Mouse (Mus musculus): ENCODE data around the gene Snx25. TPM values are rescaled to one million over a fixed set of nuclear protein-coding genes. Genes with fewer than 3 reads are reported as not detected.
"Not testable (repeated sequence)": the region's sequence is repeated elsewhere in the genome, so short reads cannot be mapped to it uniquely, and the experiment has no call there.

Gene Snx25
- polyA plus RNA-seq, 1 experiment = 10.8 TPM

DNA sequence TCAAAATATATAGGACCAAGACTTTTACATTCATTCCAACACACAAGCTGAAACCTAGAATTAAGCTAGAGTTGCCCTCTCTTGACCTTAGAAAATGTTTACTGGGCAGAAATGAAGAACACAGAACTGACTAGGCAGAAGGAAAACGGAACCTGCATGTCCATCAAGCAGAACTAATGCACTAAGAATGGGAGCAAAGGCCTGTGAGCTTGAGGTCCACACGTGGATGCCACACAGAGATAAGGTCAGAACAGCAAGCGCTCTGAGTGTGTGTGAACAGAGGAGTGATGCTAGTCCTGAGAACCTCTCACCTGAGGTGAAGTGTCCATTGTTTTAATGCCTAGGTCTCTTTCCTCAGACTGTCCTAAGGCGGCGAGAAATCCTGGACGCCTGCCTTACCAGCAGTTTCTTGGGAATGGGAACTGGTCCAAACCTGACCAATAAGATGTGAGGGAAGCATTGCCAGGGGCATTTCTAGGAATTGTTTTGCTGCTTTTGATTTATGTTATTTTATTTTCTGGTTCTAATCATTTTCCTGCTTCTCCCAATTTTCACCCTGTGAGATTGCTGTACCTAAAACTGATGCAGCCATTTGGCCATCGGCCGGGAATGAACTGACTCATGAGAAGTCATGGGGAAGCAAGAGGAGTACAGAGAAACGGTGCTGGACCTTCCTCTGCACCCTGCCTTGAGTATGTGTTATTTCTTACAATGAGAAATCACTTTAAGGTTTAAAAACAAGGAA, 11.4 kb downstream of the Snx25 start:
- H3K4me1 ChIP-seq (ENCODE audit: control insufficient read depth, insufficient read depth, low read length) = peaks cover 46% of the 10 kb centered on the region
- H3K27ac ChIP-seq (ENCODE audit: insufficient read depth, low read depth, low read length) = no peak overlapping the region; the same call in 1 of the 2 replicates
- H3K4me3 ChIP-seq (ENCODE audit: insufficient read depth, low read length) = no peak overlapping the region
- no peak for TF ChIP-seq POLR2A (IDR thresholded peaks at IDR 0.05; ENCODE audit: borderline replicate concordance, low read depth, low read length)
- TF ChIP-seq CTCF (IDR thresholded peaks at IDR 0.05; ENCODE audit: low read depth, low read length) = no peak

DNA sequence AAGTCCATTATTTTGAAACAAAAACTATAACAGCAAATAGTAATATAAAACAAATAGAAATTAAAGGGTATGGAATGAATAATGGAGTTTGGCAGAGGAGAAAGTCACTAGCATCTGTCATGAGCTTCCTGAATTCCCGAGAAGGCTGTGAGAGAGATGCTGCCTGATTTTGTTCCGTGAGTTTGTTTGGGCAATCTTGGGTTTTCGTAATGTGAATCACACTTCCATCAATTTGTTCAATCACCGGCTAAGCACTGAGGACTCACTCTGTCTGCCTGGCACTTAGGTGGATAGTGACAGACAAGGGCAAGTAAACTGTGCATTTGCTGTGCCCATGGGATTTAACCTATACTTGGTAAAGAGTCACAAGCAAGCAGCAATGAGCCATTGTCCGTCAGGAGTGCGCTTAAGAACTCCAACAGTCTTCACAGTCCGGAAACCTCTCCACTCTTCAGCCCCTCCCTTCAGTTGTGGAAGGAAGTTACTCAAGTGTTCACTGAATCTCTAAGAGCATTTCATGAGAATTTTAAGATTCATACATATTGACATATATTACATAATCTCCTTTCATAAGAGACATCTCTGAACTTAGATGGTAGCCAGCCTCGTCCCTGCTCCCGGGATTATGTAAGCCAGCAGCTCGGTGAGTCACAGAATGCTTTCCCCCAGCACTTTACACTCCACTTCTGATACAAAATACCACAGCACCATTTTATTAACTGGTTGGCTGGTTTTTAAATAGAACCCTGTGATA, 13.9 kb downstream of the Snx25 start:
- no peak overlapping the region for H3K27ac ChIP-seq (ENCODE audit: insufficient read depth, low read depth, low read length)
- no peak for TF ChIP-seq CTCF (IDR thresholded peaks at IDR 0.05; ENCODE audit: low read depth, low read length)
- TF ChIP-seq POLR2A (IDR thresholded peaks at IDR 0.05; ENCODE audit: borderline replicate concordance, low read depth, low read length) = no peak
- peaks cover 31% of the 10 kb centered on the region for H3K4me1 ChIP-seq (ENCODE audit: control insufficient read depth, insufficient read depth, low read length)
- peak overlapping the region; percentile 16 for H3K4me3 ChIP-seq (ENCODE audit: insufficient read depth, low read length)

DNA sequence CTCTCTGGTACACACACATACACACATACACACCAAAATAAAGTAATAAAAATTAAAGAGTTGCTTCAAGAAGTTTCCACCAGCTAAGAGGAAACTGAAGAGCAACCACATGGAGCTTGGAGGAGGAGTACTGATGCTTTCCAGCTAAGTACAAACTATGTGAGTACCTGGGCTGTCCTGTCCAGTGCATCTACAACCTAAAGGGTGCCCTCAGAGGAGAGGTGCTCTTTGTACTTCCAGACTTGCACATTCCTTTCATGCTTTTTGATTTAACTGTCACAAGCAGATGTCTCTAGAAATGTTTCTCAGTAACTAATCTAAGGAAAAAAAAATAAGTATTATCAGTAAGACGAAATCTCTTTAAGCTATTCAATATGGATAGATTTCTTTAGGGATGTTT, 14.6 kb downstream of the Snx25 start:
- TF ChIP-seq POLR2A (IDR thresholded peaks at IDR 0.05; ENCODE audit: borderline replicate concordance, low read depth, low read length) (no peak), CTCF (IDR thresholded peaks at IDR 0.05; ENCODE audit: low read depth, low read length) (no peak)
- H3K4me3 ChIP-seq (ENCODE audit: insufficient read depth, low read length) = no peak overlapping the region
- no peak overlapping the region for H3K27ac ChIP-seq (ENCODE audit: insufficient read depth, low read depth, low read length)

DNA sequence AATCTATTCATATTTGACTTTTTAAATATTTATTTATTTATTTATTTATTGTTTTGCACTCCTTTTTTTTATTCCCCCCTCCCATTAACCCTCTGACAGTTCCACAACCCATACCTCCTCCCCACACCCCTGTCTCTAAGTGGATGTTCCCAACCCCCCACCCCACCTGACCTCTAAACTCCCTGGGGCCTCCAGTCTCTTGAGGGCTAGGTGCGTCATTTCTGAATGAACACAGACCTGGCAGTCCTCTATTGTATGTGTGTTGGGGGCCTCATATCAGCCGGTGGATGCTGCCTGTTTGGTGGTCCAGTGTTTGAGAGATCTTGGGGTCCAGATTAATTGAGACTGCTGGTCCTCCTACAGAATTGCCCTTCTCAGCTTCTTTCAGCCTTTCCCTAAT, 16.4 kb downstream of the Snx25 start:
- H3K4me3 ChIP-seq (ENCODE audit: insufficient read depth, low read length); H3K27ac ChIP-seq (ENCODE audit: insufficient read depth, low read depth, low read length): not testable (repeated sequence)
- H3K4me1 ChIP-seq (ENCODE audit: control insufficient read depth, insufficient read depth, low read length) = peaks cover 28% of the 10 kb centered on the region

More for the DNA sequence above, 14.6 kb downstream of the Snx25 start:
- H3K4me1 ChIP-seq (ENCODE audit: control insufficient read depth, insufficient read depth, low read length) = peaks cover 30% of the 10 kb centered on the region

DNA sequence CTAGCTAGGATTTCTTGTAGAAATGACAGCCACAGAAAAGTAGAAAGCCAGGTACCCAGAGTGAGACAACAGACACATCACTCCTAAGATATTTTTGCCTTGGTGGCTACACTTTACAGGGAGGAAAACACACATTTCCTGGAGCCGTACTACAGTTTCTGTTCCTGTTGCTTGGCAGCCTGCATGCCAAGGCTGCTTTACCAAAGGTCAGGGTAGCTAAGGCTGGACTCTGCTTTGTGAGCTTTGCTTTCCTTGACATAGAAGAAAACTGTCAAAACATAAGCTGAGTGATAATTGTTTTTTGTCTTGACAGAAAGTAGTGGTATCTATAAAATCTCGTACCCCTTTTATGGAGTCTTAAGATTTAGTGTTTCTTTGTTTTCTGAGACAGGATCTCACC, 21.5 kb downstream of the Snx25 start:
- Histone ChIP-seq H3K4me1 (ENCODE audit: control insufficient read depth, insufficient read depth, low read length) (peaks cover 12% of the 10 kb centered on the region), H3K4me3 (ENCODE audit: insufficient read depth, low read length) (no peak overlapping the region), H3K27ac (ENCODE audit: insufficient read depth, low read depth, low read length) (no peak overlapping the region)
- TF ChIP-seq POLR2A (IDR thresholded peaks at IDR 0.05; ENCODE audit: borderline replicate concordance, low read depth, low read length) (no peak), CTCF (IDR thresholded peaks at IDR 0.05; ENCODE audit: low read depth, low read length) (no peak)

DNA sequence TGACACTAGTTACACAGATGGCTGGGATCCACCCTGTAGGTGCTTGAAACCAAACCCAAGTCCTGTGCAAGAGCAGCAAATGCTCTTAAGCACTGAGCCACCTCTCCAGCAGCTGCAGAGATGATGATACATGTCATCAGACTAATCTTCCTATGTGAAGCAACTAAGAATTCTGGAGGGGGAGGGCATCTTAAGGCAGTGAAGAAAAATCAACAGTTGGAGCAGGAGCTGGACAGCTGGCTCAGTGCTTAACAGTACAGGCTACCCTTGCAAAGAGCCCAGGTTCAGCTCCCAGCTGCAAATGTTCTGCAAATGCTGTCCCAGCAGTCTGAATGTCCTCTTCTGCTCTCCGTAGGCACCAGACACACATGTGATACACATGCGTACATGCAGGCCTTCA, 29.5 kb downstream of the Snx25 start:
- Histone ChIP-seq H3K4me3 (ENCODE audit: insufficient read depth, low read length) (no peak overlapping the region), H3K27ac (ENCODE audit: insufficient read depth, low read depth, low read length) (no peak overlapping the region), H3K4me1 (ENCODE audit: control insufficient read depth, insufficient read depth, low read length) (no peaks in the 10 kb centered on the region)
- no peak for TF ChIP-seq POLR2A (IDR thresholded peaks at IDR 0.05; ENCODE audit: borderline replicate concordance, low read depth, low read length)
- no peak for TF ChIP-seq CTCF (IDR thresholded peaks at IDR 0.05; ENCODE audit: low read depth, low read length)

DNA sequence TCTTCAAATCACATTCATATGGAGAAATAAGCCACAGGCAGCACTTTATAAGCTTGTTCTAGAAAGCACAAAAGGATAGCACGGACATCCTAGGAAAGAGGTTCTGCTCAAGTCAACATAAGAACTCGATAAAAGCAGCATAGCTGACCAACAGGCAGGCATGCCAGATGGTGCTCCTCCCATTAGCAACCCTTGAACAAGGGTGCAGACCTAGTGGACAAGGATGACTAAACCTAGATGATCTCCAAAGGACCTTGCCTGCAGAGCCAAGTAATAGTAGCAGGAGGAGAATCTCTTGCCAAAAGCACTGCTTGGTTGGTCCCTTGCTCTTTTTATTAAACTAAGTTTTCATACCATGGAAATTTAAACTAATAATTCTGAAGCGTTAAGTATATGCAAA, 32.8 kb downstream of the Snx25 start:
- Histone ChIP-seq H3K4me3 (ENCODE audit: insufficient read depth, low read length) (no peak overlapping the region), H3K4me1 (ENCODE audit: control insufficient read depth, insufficient read depth, low read length) (0 out of 2 replicates have a peak, but pooled peaks cover 7% of the 10 kb centered on the region), H3K27ac (ENCODE audit: insufficient read depth, low read depth, low read length) (no peak overlapping the region)
- TF ChIP-seq POLR2A (IDR thresholded peaks at IDR 0.05; ENCODE audit: borderline replicate concordance, low read depth, low read length) = no peak
- TF ChIP-seq CTCF (IDR thresholded peaks at IDR 0.05; ENCODE audit: low read depth, low read length) = no peak

DNA sequence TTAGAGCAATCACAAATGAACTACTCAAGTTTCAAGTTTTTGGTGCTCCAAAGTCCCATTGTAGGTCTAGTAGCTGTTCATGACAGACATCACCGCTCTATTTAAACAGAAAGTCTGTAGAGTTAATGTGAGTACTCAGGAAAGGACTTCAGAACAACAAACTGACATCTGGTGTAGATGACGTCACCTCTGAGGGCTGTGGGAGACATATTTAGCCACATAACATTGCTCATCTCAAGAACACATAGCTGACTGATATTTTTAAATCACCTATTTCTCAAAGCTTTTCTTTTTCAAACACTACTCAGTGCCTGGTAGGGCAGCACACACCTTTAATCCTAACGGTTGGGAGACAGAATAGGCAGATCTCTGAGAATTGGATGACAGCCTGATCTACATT, 34.8 kb downstream of the Snx25 start:
- Histone ChIP-seq H3K4me3 (ENCODE audit: insufficient read depth, low read length) (no peak overlapping the region), H3K27ac (ENCODE audit: insufficient read depth, low read depth, low read length) (no peak overlapping the region), H3K4me1 (ENCODE audit: control insufficient read depth, insufficient read depth, low read length) (0 out of 2 replicates have a peak, but pooled peaks cover 7% of the 10 kb centered on the region)
- no peak for TF ChIP-seq POLR2A (IDR thresholded peaks at IDR 0.05; ENCODE audit: borderline replicate concordance, low read depth, low read length)
- no peak for TF ChIP-seq CTCF (IDR thresholded peaks at IDR 0.05; ENCODE audit: low read depth, low read length)

DNA sequence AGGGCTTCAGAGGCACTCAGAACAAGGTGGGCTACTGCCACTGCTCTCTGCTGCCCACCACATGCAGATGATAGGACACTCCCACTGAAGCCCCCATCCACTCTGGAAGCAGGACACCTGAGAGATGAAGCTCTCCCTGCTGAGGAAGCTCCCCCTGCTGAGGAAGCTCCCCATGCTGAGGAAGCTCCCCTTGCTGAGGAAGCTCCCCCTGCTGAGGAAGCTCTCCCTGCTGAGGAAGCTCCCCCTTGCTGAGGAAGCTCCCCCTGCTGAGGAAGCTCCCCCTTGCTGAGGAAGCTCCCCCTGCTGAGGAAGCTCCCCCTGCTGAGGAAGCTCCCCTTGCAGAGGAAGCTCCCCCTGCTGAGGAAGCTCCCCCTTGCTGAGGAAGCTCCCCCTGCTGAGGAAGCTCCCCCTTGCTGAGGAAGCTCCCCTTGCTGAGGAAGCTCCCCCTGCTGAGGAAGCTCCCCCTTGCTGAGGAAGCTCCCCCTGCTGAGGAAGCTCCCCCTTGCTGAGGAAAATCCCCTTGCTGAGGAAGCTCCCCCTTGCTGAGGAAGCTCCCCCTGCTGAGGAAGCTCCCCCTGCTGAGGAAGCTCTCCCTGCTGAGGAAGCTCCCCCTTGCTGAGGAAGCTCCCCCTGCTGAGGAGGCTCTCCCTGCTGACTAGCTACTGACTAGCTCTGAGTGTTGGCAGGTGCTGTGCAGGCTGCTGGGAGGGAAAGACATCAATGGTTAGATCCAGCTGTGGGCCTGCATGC, 38.4 kb downstream of the Snx25 start:
- not testable (repeated sequence) for H3K4me1 ChIP-seq (ENCODE audit: control insufficient read depth, insufficient read depth, low read length); H3K4me3 ChIP-seq (ENCODE audit: insufficient read depth, low read length)
- H3K27ac ChIP-seq (ENCODE audit: insufficient read depth, low read depth, low read length) = peak overlapping the region; percentile 34; the same call in 1 of the 2 replicates

DNA sequence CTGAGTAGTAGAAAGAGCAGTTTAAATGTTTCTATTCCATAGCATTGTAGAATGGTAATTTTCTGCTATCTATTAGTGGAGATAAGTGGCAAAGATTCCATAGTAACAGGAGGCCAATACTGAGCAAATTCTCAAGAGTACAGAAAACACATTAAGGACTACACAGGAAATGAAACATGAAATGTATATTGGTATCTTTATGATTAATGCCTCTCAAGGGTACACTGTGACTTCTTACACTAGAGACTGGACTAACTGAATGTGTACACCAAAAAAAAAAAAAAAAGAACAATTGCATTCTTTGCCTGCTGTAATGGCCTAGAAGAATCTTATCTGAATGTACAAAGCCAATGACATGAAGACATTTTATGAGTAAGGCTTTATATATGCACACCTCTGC, 44.3 kb downstream of the Snx25 start:
- H3K4me1 ChIP-seq (ENCODE audit: control insufficient read depth, insufficient read depth, low read length) = no peaks in the 10 kb centered on the region
- no peak overlapping the region for H3K4me3 ChIP-seq (ENCODE audit: insufficient read depth, low read length)
- no peak for TF ChIP-seq CTCF (IDR thresholded peaks at IDR 0.05; ENCODE audit: low read depth, low read length)
- TF ChIP-seq POLR2A (IDR thresholded peaks at IDR 0.05; ENCODE audit: borderline replicate concordance, low read depth, low read length) = no peak
- no peak overlapping the region for H3K27ac ChIP-seq (ENCODE audit: insufficient read depth, low read depth, low read length)
